Mouse (Mus musculus): ENCODE results near the gene Lzts2. TPM values are rescaled to one million over a fixed set of nuclear protein-coding genes. Genes with fewer than 3 reads are reported as not detected.

Lzts2 gene
- polyA plus RNA-seq, 1 experiment from 2014 or later = 34.7 TPM

GRCm38 (mm10) chr19:44992712-44993111 is 21.5 kb upstream of the Lzts2 start:
- H3K9me3 ChIP-seq (ENCODE audit: control insufficient read depth, low read length) = no peaks in the 10 kb centered on the region
- ATAC-seq = no peak
- WGBS = 61% methylated on average over 7 of the region's 7 CpGs
- peaks cover 10% of the 10 kb centered on the region for H3K4me1 ChIP-seq (ENCODE audit: control insufficient read depth, insufficient read depth, low read length)
- no peak overlapping the region for H3K9ac ChIP-seq (ENCODE audit: low read depth, low read length)
- no peaks in the 10 kb centered on the region for H3K27me3 ChIP-seq (replicated peaks; ENCODE audit: control insufficient read depth, insufficient read depth, low read length)
- H3K27ac ChIP-seq (ENCODE audit: low read length) = no peak overlapping the region; the same call in 1 of the 2 replicates
- no peak overlapping the region for H3K4me3 ChIP-seq (ENCODE audit: low read length)
- peaks cover 3% of the 10 kb centered on the region; the same call in 1 of the 2 replicates for H3K36me3 ChIP-seq (ENCODE audit: control insufficient read depth, insufficient read depth, low read length)
- H3K4me2 ChIP-seq (ENCODE audit: low read depth, low read length) = no peak overlapping the region

DNA sequence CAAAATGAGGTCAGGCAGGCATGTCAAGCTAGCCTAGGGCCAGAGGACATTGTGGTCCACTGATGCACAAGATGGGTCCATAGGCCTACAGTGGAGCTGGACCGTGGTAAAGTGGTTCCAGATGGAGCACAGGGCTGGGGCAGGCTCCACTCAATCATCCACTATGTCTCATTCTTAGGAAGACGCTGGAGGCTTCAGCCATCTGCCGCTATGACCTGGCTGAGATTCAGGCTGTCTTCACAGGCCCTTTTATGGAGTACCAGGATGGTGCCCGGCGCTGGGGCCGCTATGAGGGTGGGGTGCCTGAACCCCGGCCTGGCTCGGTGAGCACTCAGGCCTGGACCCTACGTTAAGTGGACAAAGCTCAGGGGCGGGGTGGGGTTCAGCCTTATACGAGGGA is 16.4 kb upstream of the Lzts2 start:
- H3K9ac ChIP-seq (ENCODE audit: low read depth, low read length) = no peak overlapping the region
- H3K4me2 ChIP-seq (ENCODE audit: low read depth, low read length) = no peak overlapping the region
- H3K27ac ChIP-seq (ENCODE audit: low read length) = no peak overlapping the region
- 84% methylated on average over 11 of the region's 11 CpGs for WGBS
- ATAC-seq = no peak
- peaks cover 17% of the 10 kb centered on the region; the same call in 1 of the 2 replicates for H3K36me3 ChIP-seq (ENCODE audit: control insufficient read depth, insufficient read depth, low read length)
- no peaks in the 10 kb centered on the region for H3K9me3 ChIP-seq (ENCODE audit: control insufficient read depth, low read length)
- H3K4me1 ChIP-seq (ENCODE audit: control insufficient read depth, insufficient read depth, low read length) = no peaks in the 10 kb centered on the region
- H3K4me3 ChIP-seq (ENCODE audit: low read length) = no peak overlapping the region
- no peaks in the 10 kb centered on the region for H3K27me3 ChIP-seq (replicated peaks; ENCODE audit: control insufficient read depth, insufficient read depth, low read length)

DNA sequence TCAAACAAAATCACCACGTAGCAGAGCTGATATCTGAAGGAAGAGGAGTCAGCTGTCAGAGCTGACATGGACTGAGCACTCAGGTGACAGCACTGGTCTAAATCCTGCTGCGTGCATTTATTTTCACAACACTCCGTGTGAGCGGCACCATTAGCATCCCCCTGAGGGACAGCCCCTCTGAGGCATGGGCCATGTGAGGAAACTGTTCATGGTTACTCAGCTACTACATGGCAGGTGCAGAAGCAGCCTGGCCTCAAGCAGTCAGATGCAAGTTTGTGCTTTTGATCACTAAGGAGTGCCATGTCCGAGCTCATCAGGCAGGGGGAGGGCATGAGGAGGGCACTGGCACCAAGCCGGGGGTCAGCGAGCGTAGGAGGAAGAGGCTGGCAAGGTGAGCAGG is 14.6 kb upstream of the Lzts2 start:
- ATAC-seq = no peak
- 87% methylated on average over 8 of the region's 8 CpGs for WGBS
- Histone ChIP-seq H3K9me3 (ENCODE audit: control insufficient read depth, low read length) (no peaks in the 10 kb centered on the region), H3K4me2 (ENCODE audit: low read depth, low read length) (no peak overlapping the region), H3K27ac (ENCODE audit: low read length) (no peak overlapping the region), H3K9ac (ENCODE audit: low read depth, low read length) (no peak overlapping the region), H3K4me1 (ENCODE audit: control insufficient read depth, insufficient read depth, low read length) (no peaks in the 10 kb centered on the region), H3K27me3 (replicated peaks; ENCODE audit: control insufficient read depth, insufficient read depth, low read length) (no peaks in the 10 kb centered on the region), H3K4me3 (ENCODE audit: low read length) (no peak overlapping the region), H3K36me3 (ENCODE audit: control insufficient read depth, insufficient read depth, low read length) (peaks cover 24% of the 10 kb centered on the region)

DNA sequence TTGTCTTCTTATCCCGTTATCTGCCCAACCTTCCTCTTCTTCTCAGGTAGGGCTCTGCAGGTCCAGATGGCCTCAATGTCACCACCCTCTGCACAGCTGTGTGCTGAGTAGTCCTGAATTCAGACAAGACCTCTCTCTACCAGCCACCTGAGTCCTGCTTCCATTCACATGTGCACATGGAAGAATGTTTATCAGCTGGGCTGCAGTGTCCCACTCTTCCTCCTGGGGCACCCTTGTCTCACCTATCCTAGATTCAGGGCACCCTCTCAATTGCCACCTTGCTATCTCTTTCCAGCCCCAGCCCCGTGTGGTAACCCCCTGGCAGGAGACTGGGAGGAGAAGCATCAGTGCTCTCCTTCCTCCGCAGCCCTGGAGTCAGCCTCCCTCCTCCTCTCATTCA is 11.9 kb upstream of the Lzts2 start:
- no peak overlapping the region for H3K9ac ChIP-seq (ENCODE audit: low read depth, low read length)
- H3K27me3 ChIP-seq (replicated peaks; ENCODE audit: control insufficient read depth, insufficient read depth, low read length) = no peaks in the 10 kb centered on the region
- H3K36me3 ChIP-seq (ENCODE audit: control insufficient read depth, insufficient read depth, low read length) = peaks cover 24% of the 10 kb centered on the region
- H3K4me1 ChIP-seq (ENCODE audit: control insufficient read depth, insufficient read depth, low read length) = peaks cover 13% of the 10 kb centered on the region
- no peak for ATAC-seq
- H3K4me3 ChIP-seq (ENCODE audit: low read length) = no peak overlapping the region
- H3K4me2 ChIP-seq (ENCODE audit: low read depth, low read length) = no peak overlapping the region
- H3K9me3 ChIP-seq (ENCODE audit: control insufficient read depth, low read length) = no peaks in the 10 kb centered on the region
- WGBS = 57% methylated on average over 3 of the region's 3 CpGs
- no peak overlapping the region for H3K27ac ChIP-seq (ENCODE audit: low read length)

GRCm38 (mm10) chr19:45003740-45004516 is 10.3 kb upstream of the Lzts2 start:
- Histone ChIP-seq H3K9me3 (ENCODE audit: control insufficient read depth, low read length) (no peaks in the 10 kb centered on the region), H3K4me2 (ENCODE audit: low read depth, low read length) (no peak overlapping the region), H3K27ac (ENCODE audit: low read length) (no peak overlapping the region), H3K4me1 (ENCODE audit: control insufficient read depth, insufficient read depth, low read length) (peaks cover 19% of the 10 kb centered on the region), H3K4me3 (ENCODE audit: low read length) (no peak overlapping the region), H3K27me3 (replicated peaks; ENCODE audit: control insufficient read depth, insufficient read depth, low read length) (no peaks in the 10 kb centered on the region), H3K9ac (ENCODE audit: low read depth, low read length) (no peak overlapping the region), H3K36me3 (ENCODE audit: control insufficient read depth, insufficient read depth, low read length) (peaks cover 12% of the 10 kb centered on the region; the same call in 1 of the 2 replicates)
- WGBS = 81% methylated on average over 7 of the region's 7 CpGs
- no peak for ATAC-seq

GRCm38 (mm10) chr19:45005444-45005843 is 8.8 kb upstream of the Lzts2 start, which contains the start of gene Twnk:
Twnk (plus strand) TSS chr19:45005663.
- peak; percentile 30 for ATAC-seq
- no peaks in the 10 kb centered on the region for H3K9me3 ChIP-seq (ENCODE audit: control insufficient read depth, low read length)
- peak within 1 kb of the TSS; percentile 68 for H3K4me3 ChIP-seq (ENCODE audit: low read length)
- peak within 1 kb of the TSS; percentile 69 for H3K9ac ChIP-seq (ENCODE audit: low read depth, low read length)
- H3K27me3 ChIP-seq (replicated peaks; ENCODE audit: control insufficient read depth, insufficient read depth, low read length) = no peaks in the 10 kb centered on the region
- WGBS = 10% methylated on average over 16 of the region's 16 CpGs
- peaks cover 19% of the 10 kb centered on the region for H3K4me1 ChIP-seq (ENCODE audit: control insufficient read depth, insufficient read depth, low read length)
- H3K4me2 ChIP-seq (ENCODE audit: low read depth, low read length) = peak within 1 kb of the TSS; percentile 88
- H3K27ac ChIP-seq (ENCODE audit: low read length) = peak within 1 kb of the TSS; percentile 82
- peaks cover 19% of the 10 kb centered on the region for H3K36me3 ChIP-seq (ENCODE audit: control insufficient read depth, insufficient read depth, low read length)

- Histone ChIP-seq H3K4me1 (ENCODE audit: control insufficient read depth, insufficient read depth, low read length) (peaks cover 19% of the 10 kb centered on the region), H3K9me3 (ENCODE audit: control insufficient read depth, low read length) (no peaks in the 10 kb centered on the region), H3K27me3 (replicated peaks; ENCODE audit: control insufficient read depth, insufficient read depth, low read length) (no peaks in the 10 kb centered on the region), H3K4me3 (ENCODE audit: low read length) (peak within 1 kb of the TSS; percentile 68), H3K27ac (ENCODE audit: low read length) (peak within 1 kb of the TSS; percentile 82), H3K36me3 (ENCODE audit: control insufficient read depth, insufficient read depth, low read length) (peaks cover 23% of the 10 kb centered on the region), H3K9ac (ENCODE audit: low read depth, low read length) (peak within 1 kb of the TSS; percentile 69), H3K4me2 (ENCODE audit: low read depth, low read length) (peak within 1 kb of the TSS; percentile 88)
- WGBS = under 1% methylated on average over 82 of the region's 82 CpGs
- ATAC-seq = peak; percentile 92
Observed at GRCm38 (mm10) chr19:45005957-45006712, 8.1 kb upstream of the Lzts2 start, which contains the start of gene Mrpl43. Mrpl43 (minus strand) TSS chr19:45006442.

- WGBS = 28% methylated on average over 17 of the region's 17 CpGs
Observed at GRCm38 (mm10) chr19:45007021-45007420, 7.2 kb upstream of the Lzts2 start.

GRCm38 (mm10) chr19:45007425-45008191 is 6.6 kb upstream of the Lzts2 start:
- WGBS = 82% methylated on average over 20 of the region's 20 CpGs
- no peak for ATAC-seq
- Histone ChIP-seq H3K4me1 (ENCODE audit: control insufficient read depth, insufficient read depth, low read length) (peaks cover 19% of the 10 kb centered on the region), H3K4me2 (ENCODE audit: low read depth, low read length) (peak overlapping the region; percentile 88), H3K36me3 (ENCODE audit: control insufficient read depth, insufficient read depth, low read length) (peaks cover 19% of the 10 kb centered on the region), H3K9me3 (ENCODE audit: control insufficient read depth, low read length) (no peaks in the 10 kb centered on the region), H3K27me3 (replicated peaks; ENCODE audit: control insufficient read depth, insufficient read depth, low read length) (no peaks in the 10 kb centered on the region), H3K27ac (ENCODE audit: low read length) (peak overlapping the region; percentile 82), H3K4me3 (ENCODE audit: low read length) (peak overlapping the region; percentile 68), H3K9ac (ENCODE audit: low read depth, low read length) (peak overlapping the region; percentile 69; the same call in 1 of the 2 replicates)

More at GRCm38 (mm10) chr19:45007021-45007420, 7.2 kb upstream of the Lzts2 start:
- no peak for ATAC-seq
- peaks cover 19% of the 10 kb centered on the region for H3K4me1 ChIP-seq (ENCODE audit: control insufficient read depth, insufficient read depth, low read length)
- peak overlapping the region; percentile 88 for H3K4me2 ChIP-seq (ENCODE audit: low read depth, low read length)
- no peaks in the 10 kb centered on the region for H3K9me3 ChIP-seq (ENCODE audit: control insufficient read depth, low read length)
- peak overlapping the region; percentile 68 for H3K4me3 ChIP-seq (ENCODE audit: low read length)
- no peaks in the 10 kb centered on the region for H3K27me3 ChIP-seq (replicated peaks; ENCODE audit: control insufficient read depth, insufficient read depth, low read length)
- H3K36me3 ChIP-seq (ENCODE audit: control insufficient read depth, insufficient read depth, low read length) = peaks cover 19% of the 10 kb centered on the region
- H3K9ac ChIP-seq (ENCODE audit: low read depth, low read length) = peak overlapping the region; percentile 69
- peak overlapping the region; percentile 82 for H3K27ac ChIP-seq (ENCODE audit: low read length)

Data from intestine, embryonic 16.5 days (tissue).